Mouse (Mus musculus): ENCODE measurements around the gene 1700049E17Rik2. TPM values are rescaled to one million over a fixed set of nuclear protein-coding genes. Genes with fewer than 3 reads are reported as not detected.
"Not testable (repeated sequence)": the region's sequence is repeated elsewhere in the genome, so short reads cannot be mapped to it uniquely, and the experiment has no call there.

The 1700049E17Rik2 gene
- polyA plus RNA-seq (2016; fragmentation: Nextera tagmentation; extraction: Ambion mirVana): not detected in 2 replicates

DNA sequence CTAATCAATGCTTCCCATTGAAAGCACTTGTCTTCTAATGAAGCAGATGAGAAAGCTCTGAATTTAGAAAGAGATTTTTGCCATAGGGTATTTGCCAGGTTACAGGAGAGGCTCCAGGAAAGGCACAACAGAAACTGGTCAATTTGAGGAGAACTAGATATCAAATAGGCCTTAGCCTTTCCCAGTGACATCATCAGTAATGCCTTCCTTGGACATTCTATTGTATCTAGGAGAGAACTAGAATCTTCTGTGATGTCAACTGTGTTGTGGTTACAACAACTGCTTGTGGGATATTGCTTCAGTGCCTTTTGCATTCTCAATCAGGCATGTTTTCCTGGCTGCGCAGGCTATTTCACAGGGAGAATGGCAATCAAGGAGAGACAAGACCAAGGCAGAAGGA lies at the start of gene 1700049E17Rik2:
1700049E17Rik2 (plus strand) TSS at position 301 of the 400 bp plus-strand sequence.
- H3K9me3 ChIP-seq; ATAC-seq (ENCODE audit: insufficient number of reproducible peaks, insufficient read depth, low FRiP score, low TSS enrichment, low read depth); H3K9ac ChIP-seq (replicated peaks); H3K4me3 ChIP-seq (replicated peaks); H3K4me2 ChIP-seq; H3K27me3 ChIP-seq; H3K4me1 ChIP-seq (replicated peaks); H3K36me3 ChIP-seq; H3K27ac ChIP-seq: not testable (repeated sequence)
- no CpG with 5 or more reads among the region's 1 CpGs for WGBS

DNA sequence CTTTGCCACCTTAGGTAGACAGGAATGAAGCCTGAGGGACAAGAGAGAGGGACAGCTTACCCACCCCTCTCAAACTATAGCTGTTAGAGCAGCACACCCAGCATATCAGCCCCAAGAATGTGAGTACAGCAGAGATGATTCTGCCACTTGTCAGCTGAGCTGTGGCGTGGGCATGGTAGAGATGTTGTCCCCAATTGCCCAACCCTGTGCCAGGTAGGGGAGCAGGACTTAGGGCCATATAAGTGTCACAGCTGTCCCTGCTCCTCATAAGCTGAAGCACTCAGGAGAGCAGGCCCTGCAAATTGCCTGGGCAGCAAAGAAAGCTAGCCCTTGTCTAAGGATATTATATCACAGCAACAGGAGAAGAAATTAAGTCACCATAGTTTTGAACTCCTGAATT lies 48.3 kb upstream of the 1700049E17Rik2 start:
- not testable (repeated sequence) for H3K36me3 ChIP-seq; H3K27ac ChIP-seq; ATAC-seq (ENCODE audit: insufficient number of reproducible peaks, insufficient read depth, low FRiP score, low TSS enrichment, low read depth); H3K9me3 ChIP-seq; H3K4me2 ChIP-seq; H3K4me3 ChIP-seq (replicated peaks); H3K9ac ChIP-seq (replicated peaks); H3K27me3 ChIP-seq; H3K4me1 ChIP-seq (replicated peaks)
- WGBS: 87% methylated on average over 1 of the region's 1 CpGs

DNA sequence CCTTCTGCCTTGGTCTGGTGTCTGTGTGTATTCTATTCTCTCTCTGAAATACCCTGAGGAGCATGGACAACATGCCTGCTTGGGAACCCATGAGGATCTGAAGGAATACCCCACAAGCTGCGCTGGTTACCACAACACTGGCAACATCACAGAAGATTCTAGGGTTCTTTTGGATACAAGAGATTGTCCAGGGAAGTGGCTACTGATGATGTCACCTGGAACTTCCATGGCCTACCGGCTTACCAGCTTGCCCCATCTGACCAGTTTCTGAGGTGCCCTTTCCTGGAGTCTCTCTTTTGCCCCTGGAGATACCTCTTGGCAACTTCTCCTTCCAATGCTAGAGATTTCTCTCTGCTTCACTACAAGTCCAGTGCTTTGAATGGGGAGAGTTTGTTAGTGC lies 17.5 kb upstream of the 1700049E17Rik2 start, which contains the start of gene Gm7970:
Gm7970 (minus strand) TSS at position 101 of the 400 bp plus-strand sequence.
- H3K4me2 ChIP-seq; H3K27ac ChIP-seq; ATAC-seq (ENCODE audit: insufficient number of reproducible peaks, insufficient read depth, low FRiP score, low TSS enrichment, low read depth); H3K36me3 ChIP-seq; H3K4me1 ChIP-seq (replicated peaks); H3K9ac ChIP-seq (replicated peaks); H3K27me3 ChIP-seq; H3K9me3 ChIP-seq; H3K4me3 ChIP-seq (replicated peaks): not testable (repeated sequence)
- WGBS: no CpG with 5 or more reads among the region's 2 CpGs

DNA sequence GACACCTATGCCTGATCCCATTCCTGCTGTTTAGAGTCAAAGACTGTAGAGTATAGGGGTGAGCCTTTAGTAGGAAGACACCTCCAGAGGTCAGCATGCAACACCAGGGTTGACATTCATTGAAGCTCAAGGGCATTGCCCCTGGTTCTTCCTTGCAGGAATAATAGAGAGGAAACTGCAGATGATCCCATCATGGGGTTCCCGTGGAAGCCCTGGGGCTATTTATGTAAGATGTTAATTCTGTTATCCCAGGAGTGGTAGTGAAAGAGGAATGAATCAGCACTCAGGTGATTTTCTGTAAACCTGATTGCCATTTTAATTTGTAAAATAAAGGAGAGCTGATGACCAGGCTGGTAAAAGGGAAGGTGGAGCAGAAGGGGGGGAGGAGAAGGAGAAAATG lies 13.3 kb downstream of the 1700049E17Rik2 start:
- H3K9me3 ChIP-seq; ATAC-seq (ENCODE audit: insufficient number of reproducible peaks, insufficient read depth, low FRiP score, low TSS enrichment, low read depth); H3K4me1 ChIP-seq (replicated peaks); H3K4me2 ChIP-seq; H3K9ac ChIP-seq (replicated peaks); H3K36me3 ChIP-seq; H3K27ac ChIP-seq; H3K4me3 ChIP-seq (replicated peaks); H3K27me3 ChIP-seq: not testable (repeated sequence)
- WGBS: 77% methylated on average over 1 of the region's 1 CpGs

DNA sequence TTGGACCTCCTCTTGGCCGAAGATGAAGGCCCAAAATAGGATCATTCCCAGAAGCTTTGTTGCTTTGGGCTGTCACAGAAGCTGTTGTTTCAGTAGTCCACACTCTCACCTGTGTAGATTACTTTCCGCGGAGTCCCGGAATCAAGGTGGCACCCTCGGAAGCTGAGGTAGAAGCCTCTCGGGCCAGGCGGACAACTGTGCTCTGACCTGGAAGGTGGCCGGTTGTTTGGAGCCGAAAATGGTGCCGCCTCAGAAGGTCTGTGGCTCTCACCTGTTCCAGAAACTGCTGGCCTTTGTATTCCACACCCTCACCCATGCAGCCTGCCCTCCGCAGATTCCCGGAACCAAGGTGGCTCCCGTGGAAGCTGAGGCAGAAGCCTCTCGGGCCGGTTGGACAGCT lies 27.9 kb downstream of the 1700049E17Rik2 start:
- H3K4me1 ChIP-seq (replicated peaks); H3K4me2 ChIP-seq; H3K9ac ChIP-seq (replicated peaks); H3K4me3 ChIP-seq (replicated peaks); ATAC-seq (ENCODE audit: insufficient number of reproducible peaks, insufficient read depth, low FRiP score, low TSS enrichment, low read depth); H3K27ac ChIP-seq; H3K27me3 ChIP-seq; H3K36me3 ChIP-seq; H3K9me3 ChIP-seq: not testable (repeated sequence)
- 94% methylated on average over 15 of the region's 15 CpGs for WGBS

DNA sequence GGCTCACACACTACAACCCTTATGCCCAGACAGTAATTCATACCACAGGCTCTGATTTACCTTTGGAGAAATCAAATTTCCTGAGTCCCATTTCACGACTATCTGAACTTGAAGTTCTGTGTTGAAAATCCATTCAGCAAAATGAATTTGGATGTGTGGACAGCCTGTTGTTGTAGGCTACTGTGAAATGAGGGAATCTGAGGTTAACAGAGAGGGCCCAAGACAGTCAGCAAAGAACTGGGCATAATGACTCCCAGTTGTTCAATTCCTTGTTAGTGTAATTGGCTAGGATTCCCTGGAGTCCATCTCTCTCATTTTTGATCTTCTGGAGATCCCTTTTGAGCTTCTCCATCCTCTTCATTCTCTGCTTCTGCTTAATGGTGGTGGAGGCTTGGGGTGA lies 37.7 kb downstream of the 1700049E17Rik2 start:
- 81% methylated on average over 1 of the region's 1 CpGs for WGBS
- not testable (repeated sequence) for H3K27me3 ChIP-seq; H3K9ac ChIP-seq (replicated peaks); H3K9me3 ChIP-seq; H3K4me3 ChIP-seq (replicated peaks); H3K27ac ChIP-seq; ATAC-seq (ENCODE audit: insufficient number of reproducible peaks, insufficient read depth, low FRiP score, low TSS enrichment, low read depth); H3K36me3 ChIP-seq; H3K4me2 ChIP-seq; H3K4me1 ChIP-seq (replicated peaks)

DNA sequence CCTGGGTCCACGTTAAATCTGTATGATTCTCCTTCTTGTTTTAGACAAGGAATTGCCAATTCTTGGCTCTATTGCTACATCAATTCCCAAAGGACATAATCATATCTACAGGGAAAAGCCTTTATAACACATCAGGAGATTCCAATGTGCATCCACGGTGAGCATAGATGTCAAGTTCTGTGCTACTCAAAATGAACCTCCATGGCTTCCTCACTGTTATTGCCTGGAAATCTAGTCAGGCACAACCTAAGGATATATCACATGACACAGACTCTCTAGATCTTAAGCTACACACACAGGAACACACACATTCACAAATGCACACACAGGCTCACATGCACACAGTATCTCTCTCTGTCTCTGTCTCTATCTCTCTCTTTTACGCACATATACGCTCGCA lies 49.5 kb downstream of the 1700049E17Rik2 start:
- H3K9me3 ChIP-seq; H3K4me1 ChIP-seq (replicated peaks); H3K9ac ChIP-seq (replicated peaks); H3K27ac ChIP-seq; H3K4me3 ChIP-seq (replicated peaks); H3K4me2 ChIP-seq; H3K36me3 ChIP-seq; H3K27me3 ChIP-seq; ATAC-seq (ENCODE audit: insufficient number of reproducible peaks, insufficient read depth, low FRiP score, low TSS enrichment, low read depth): not testable (repeated sequence)
- 92% methylated on average over 5 of the region's 5 CpGs for WGBS

DNA sequence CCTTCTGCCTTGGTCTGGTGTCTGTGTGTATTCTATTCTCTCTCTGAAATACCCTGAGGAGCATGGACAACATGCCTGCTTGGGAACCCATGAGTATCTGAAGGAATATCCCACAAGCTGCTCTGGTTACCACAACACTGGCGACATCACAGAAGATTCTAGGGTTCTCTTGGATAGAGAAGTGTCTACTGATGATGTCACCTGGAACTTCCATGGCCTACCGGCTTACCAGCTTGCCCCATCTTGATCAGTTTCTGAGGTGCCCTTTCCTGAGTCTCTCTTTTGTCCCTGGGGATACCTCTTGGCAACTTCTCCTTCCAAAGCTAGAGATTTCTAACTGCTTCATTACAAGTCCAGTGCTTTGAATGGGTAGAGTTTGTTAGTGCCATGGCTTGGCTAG lies 51.5 kb downstream of the 1700049E17Rik2 start, which contains the start of gene Gm3072:
Gm3072 (minus strand) TSS at position 101 of the 400 bp plus-strand sequence.
- H3K9me3 ChIP-seq; H3K27me3 ChIP-seq; H3K4me3 ChIP-seq (replicated peaks); H3K36me3 ChIP-seq; H3K27ac ChIP-seq; H3K9ac ChIP-seq (replicated peaks); H3K4me2 ChIP-seq; H3K4me1 ChIP-seq (replicated peaks); ATAC-seq (ENCODE audit: insufficient number of reproducible peaks, insufficient read depth, low FRiP score, low TSS enrichment, low read depth): not testable (repeated sequence)
- 73% methylated on average over 1 of the region's 2 CpGs for WGBS

DNA sequence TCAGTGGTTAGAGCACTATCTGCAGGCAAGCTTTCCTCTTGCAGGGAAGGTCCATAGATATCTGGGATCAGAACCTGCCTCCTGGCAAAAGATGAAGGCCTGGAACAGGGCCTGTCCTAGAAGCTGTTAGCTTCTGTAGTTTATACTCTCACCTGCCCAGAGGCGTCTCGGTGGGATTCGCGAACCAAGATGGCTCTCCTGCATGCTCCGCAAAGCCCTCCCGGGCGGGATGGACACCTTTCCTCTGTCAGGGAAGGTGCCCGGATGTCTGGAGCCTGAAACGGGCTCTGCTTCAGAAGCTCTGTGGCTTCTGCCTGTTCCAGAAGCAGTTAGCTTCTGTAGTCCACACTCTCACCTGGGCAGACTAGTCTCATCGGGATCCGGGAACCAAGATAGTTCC lies 57.1 kb downstream of the 1700049E17Rik2 start:
- not testable (repeated sequence) for H3K4me2 ChIP-seq; H3K27me3 ChIP-seq; H3K27ac ChIP-seq; H3K4me3 ChIP-seq (replicated peaks); H3K9me3 ChIP-seq; ATAC-seq (ENCODE audit: insufficient number of reproducible peaks, insufficient read depth, low FRiP score, low TSS enrichment, low read depth); H3K4me1 ChIP-seq (replicated peaks); H3K36me3 ChIP-seq; H3K9ac ChIP-seq (replicated peaks)
- 98% methylated on average over 9 of the region's 11 CpGs for WGBS

Other genes with a start within 250 kb of the 1700049E17Rik2 start
- gene Gm5798, start 224.6 kb upstream of the 1700049E17Rik2 start, polyA plus RNA-seq (2016; fragmentation: Nextera tagmentation; extraction: Ambion mirVana): not detected in 2 replicates
- not detected in 2 replicates for gene Gm7945, start 186.8 kb upstream of the 1700049E17Rik2 start, polyA plus RNA-seq (2016; fragmentation: Nextera tagmentation; extraction: Ambion mirVana)
- not detected in 2 replicates for gene Gm6482, start 164.9 kb upstream of the 1700049E17Rik2 start, polyA plus RNA-seq (2016; fragmentation: Nextera tagmentation; extraction: Ambion mirVana)
- gene Gm7954, start 119.7 kb upstream of the 1700049E17Rik2 start, polyA plus RNA-seq (2016; fragmentation: Nextera tagmentation; extraction: Ambion mirVana): not detected in 2 replicates
- gene Gm3486, start 83.7 kb upstream of the 1700049E17Rik2 start, polyA plus RNA-seq (2016; fragmentation: Nextera tagmentation; extraction: Ambion mirVana): not detected in 2 replicates
- not detected in 2 replicates for gene Gm7970, start 17.6 kb upstream of the 1700049E17Rik2 start, polyA plus RNA-seq (2016; fragmentation: Nextera tagmentation; extraction: Ambion mirVana)
- not detected in 2 replicates for gene Gm3072, start 51.4 kb downstream of the 1700049E17Rik2 start, polyA plus RNA-seq (2016; fragmentation: Nextera tagmentation; extraction: Ambion mirVana)
- gene Gm3676, start 73.3 kb downstream of the 1700049E17Rik2 start, polyA plus RNA-seq (2016; fragmentation: Nextera tagmentation; extraction: Ambion mirVana): not detected in 2 replicates
- gene Gm8068, start 128.7 kb downstream of the 1700049E17Rik2 start, polyA plus RNA-seq (2016; fragmentation: Nextera tagmentation; extraction: Ambion mirVana): not detected in 2 replicates
- not detected in 2 replicates for gene Gm7929, start 177.4 kb downstream of the 1700049E17Rik2 start, polyA plus RNA-seq (2016; fragmentation: Nextera tagmentation; extraction: Ambion mirVana)
- gene Gm47189, start 199.2 kb downstream of the 1700049E17Rik2 start, polyA plus RNA-seq (2016; fragmentation: Nextera tagmentation; extraction: Ambion mirVana): not detected in 2 replicates